Mouse (Mus musculus): ENCODE results near the gene Med13l.
"Not testable (repeated sequence)": the region's sequence is repeated elsewhere in the genome, so short reads cannot be mapped to it uniquely, and the experiment has no call there.

The Med13l gene

GRCm38 (mm10) chr5:118627630-118628029 lies 67.2 kb downstream of the Med13l start:
- in situ Hi-C loops (cut with MboI, MseI) = no loop called here

GRCm38 (mm10) chr5:118628211-118628610 lies 67.7 kb downstream of the Med13l start:
- in situ Hi-C loops (cut with MboI, MseI) = no loop called here

GRCm38 (mm10) chr5:118632346-118632745 lies 71.9 kb downstream of the Med13l start:
- in situ Hi-C loops (cut with MboI, MseI) = loop anchor here (5.0 kb wide), 1 partner anchor 35 kb away; no protein-coding TSS in a partner anchor

DNA sequence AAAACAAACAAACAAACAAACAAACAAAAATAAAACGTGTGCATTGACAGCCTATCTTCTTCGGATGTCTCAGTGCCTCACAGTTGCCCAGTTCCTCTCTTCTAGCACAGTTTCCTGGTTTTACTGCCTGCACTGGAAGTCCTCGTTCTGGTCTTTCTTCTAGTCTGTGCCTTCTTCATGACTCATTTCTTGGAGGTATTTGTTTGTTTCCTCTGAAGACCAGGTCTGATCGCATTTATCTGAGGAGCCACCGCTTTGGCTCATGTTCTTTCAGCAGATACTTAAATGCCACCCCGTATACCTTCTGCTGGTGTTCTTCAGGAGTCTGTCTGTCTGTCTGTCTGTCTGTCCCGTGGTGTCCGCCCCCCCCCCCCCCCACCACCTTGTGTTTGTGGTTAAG lies 72.6 kb downstream of the Med13l start:
- in situ Hi-C loops (cut with MboI, MseI) = loop anchor here (5.0 kb wide), 1 partner anchor 34 kb away; no protein-coding TSS in a partner anchor

DNA sequence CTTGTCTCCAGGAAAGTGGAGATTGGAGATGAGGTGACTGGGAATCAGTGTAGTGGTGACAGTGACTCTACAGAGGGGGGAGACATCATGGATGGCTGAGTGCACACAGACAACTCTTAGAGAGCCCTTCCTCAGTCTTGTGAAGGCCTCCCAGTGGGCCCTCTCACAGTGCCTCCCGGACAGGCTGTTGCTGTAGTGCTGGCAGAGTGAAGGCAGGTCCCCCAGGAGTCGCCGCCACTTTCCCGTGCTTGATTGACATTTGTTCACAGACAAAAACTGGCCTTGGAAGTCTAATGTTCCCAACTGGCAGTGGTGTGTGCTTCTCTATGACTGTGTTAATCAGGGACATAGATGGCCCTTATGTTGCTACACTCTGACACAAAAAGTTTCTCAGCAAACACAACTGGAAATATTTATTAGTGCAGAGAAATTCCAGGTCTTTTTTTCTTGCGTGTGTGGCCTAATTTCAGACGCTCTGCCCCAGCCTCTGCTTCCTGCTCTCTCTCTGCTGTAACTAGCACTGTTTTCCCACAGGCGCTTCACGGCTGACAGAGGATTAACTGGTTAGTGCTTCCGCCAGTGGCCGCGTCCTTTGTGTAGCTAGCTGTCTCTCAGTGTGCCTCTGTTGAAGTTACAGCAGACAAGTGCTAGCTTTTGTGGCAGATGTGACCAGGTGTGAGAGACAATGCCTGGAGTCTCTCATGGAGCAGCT lies 75.2 kb downstream of the Med13l start:
- in situ Hi-C loops (cut with MboI, MseI) = no loop called here

DNA sequence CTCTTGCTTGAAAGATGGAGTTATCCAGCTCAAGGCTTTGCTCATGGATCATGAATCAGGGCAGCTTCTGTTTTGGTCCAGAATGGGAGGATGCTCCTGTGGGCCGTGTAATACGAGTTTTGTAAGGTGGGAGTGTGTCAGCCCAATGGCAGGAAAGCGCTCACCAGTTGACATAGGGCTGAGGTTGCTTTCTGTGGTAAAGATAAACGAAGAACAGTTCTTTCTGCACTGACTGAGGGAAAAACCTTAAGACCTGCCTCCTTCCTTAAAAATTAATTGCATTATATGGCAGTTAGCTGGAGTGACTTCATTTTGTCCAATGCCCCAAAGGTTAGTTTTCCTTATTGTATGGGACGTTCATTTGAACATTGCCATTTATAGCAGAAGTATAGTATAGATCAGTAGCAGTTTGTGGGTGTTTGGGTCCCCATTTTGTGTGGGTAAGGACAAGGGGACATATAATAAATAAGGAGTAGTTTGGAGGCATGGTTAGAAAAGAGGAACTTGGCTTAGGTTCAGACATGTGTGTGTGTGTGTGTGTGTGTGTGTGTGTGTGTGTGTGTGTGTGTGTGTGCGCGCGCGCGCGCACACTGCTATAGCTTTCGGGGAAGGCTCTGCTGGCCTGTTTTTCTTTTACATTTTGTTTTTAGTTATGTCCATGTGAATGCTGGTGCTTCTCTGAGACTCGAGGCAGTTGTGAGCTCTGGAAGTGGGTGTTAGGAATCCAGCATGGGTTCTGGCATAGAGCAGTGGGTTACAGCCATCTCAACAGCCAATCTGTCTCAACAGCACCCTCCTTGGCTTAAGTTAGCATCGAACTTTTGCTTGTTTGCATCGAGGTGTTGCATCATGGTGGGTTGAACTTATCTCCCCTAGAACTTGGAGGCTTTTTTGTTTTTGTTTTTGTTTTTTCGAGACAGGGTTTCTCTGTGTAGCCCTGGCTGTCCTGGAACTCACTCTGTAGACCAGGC lies 76.2 kb downstream of the Med13l start:
- in situ Hi-C loops (cut with MboI, MseI) = no loop called here

DNA sequence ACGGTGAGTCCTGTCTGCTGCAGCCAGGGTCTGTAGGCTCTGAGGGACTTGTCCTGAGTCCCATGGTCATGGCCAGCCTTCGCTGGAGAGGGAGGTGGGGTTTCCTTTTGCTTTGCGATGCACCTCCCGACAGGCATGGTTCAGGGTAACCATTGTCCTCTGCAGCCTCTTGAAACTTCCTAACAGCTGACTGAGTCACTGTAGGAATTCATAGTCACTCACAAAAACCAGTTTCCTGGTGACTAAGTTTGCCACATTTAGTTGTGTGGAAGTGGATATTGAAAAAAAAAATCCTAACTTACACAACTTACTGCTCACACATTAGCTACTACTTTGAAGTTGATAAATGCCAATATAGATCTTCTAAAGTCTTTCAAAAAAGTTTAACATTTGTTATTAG lies 77.5 kb downstream of the Med13l start:
- in situ Hi-C loops (cut with MboI, MseI) = no loop called here

GRCm38 (mm10) chr5:118638534-118639109 lies 78.1 kb downstream of the Med13l start:
- in situ Hi-C loops (cut with MboI, MseI) = no loop called here

DNA sequence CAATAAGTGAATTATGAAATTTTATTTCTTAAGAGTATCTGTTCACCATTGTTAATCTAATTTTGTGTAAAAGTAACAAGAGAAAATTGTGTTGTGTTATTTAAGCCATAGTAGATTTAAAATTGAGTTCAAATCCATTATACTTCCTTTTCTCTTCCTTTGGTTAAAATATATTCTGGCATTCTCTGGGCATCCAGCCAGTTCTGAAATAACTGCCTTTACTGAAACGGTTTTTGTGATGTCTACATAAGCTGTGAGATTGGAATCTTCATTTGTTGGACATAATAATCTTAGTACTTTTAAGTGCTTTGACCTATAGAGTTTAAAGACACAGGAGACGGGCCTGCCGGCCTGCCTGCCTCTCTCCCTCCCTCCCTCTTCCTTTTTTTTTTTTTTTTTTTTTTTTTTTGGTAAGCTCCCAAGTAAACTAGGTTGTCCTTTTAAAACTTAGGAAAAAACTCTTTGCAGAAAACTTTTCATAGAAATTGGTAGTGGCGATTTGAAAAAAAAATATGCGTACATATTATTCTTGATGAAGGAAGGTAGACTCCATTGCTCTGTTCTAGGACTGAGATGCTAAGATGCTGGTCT lies 78.7 kb downstream of the Med13l start:
- in situ Hi-C loops (cut with MboI, MseI) = no loop called here

GRCm38 (mm10) chr5:118644041-118644440 lies 83.6 kb downstream of the Med13l start:
- in situ Hi-C loops (cut with MboI, MseI) = no loop called here

- in situ Hi-C loops (cut with MboI, MseI) = no loop called here
Measured at GRCm38 (mm10) chr5:118644511-118644910, 84.0 kb downstream of the Med13l start.

DNA sequence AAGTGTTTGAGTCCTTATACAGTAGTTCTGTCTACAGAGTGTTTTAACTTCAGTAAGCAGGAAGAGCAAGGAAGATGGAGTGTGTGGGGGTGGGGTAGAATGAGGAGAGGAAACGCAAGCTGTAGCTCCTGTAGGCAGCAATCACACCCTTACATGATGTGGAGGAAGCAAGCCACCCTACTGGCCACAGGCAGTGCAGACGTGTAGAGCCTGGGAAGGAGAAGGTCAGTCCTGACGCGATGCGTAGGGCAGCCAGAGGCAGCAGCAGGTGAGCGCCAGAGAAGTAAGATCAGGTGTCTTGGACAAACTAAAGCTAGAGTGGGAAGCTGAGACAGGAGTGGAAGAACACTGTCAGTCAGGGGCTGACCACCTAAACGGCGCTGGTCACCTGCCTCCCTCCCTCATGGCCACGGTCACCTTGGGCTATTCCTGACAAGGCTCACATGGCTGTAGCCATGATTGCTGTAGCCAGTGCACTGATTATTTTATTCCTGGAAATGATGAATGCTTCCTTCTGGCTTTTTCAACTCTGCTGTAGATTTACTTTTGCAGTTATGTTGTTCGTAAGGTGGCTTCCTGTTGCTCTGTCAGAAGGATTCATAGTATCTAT lies 84.8 kb downstream of the Med13l start:
- in situ Hi-C loops (cut with MboI, MseI) = no loop called here

GRCm38 (mm10) chr5:118646897-118647296 lies 86.4 kb downstream of the Med13l start:
- in situ Hi-C loops (cut with MboI, MseI) = no loop called here

- in situ Hi-C loops (cut with MboI, MseI) = no loop called here
Measured at GRCm38 (mm10) chr5:118647384-118647783, 86.9 kb downstream of the Med13l start.

DNA sequence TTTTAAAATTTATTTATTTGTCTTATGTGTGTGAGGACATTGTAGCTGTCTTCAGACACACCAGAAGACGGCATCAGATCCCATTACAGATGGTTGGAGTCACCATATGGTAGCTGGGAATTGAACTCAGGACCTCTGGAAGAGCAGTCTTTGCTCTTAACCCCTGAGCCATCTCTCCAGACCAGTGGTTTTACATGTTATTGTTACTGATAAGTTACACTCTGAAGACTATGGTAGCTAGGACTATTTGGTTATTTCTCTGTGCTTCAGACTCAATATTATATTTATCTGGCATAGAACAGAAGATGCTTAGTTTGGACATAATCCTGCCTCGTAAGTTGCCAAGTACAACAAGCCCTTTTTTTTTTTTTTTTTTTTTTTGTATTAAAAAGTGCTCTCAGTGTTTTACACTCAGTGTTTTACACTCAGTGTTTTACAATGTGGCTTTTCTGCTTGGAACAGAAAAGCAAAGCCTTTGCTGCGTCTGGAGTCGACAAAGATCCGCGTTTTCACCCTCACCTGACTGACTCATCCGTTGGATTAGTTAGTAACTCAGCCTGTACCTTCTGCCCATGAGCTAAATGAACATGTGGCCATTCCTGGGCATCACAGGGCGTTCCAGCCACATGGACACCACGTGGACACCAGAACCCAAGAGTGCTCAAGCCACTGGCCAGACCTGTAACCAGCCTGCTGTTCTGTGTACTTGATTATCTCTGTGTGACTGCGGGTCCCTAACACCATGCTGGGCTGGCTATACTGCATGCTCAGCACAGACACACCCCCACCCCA lies 88.9 kb downstream of the Med13l start:
- in situ Hi-C loops (cut with MboI, MseI) = no loop called here

DNA sequence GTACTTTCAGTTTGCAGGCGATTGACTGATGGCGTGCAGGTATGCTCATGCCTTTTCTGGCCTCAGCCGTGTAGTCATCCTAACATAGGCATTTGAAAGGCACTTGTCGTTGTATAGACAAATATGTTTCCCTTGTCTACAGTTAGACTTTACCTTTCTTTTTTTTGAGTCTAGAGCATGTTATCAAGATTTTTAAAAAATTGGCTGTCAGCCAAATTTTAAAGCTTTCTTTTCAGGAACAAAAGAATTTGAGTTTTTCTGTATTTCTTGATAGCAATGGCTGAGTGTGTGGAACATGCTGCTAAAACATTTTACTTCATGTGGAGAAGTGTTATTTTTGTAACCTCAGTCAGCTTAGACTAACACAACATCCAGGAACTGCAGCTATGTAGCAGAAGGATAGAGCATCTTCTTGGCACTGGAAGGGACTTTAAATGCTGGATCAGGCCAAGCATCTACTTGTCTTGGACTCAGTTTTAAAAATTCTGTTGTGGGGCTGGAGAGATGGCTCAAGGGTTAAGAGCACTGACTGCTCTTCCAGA lies 89.6 kb downstream of the Med13l start:
- in situ Hi-C loops (cut with MboI, MseI) = no loop called here

GRCm38 (mm10) chr5:118650746-118651145 lies 90.3 kb downstream of the Med13l start:
- in situ Hi-C loops (cut with MboI, MseI) = no loop called here

DNA sequence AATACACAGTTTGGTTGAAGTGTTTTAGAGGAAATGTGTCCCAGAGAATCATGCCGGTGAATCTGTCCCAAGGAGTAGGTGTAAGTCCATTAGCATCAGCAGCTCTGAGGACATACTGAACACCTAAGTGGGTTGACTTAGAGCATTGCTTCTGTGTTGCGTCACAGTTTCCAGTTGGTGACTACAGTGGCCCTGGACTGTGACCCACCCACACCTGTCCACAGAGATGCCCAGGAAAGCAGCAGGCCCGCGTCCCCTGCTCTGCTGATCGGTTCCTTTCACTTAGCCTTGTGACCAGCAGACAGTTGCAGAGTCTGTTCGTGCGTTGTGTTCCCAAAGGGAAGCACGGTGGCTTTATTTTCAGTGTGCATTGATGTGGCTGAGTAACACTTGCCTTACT lies 92.1 kb downstream of the Med13l start:
- in situ Hi-C loops (cut with MboI, MseI) = no loop called here

- in situ Hi-C loops (cut with MboI, MseI) = not testable (repeated sequence)
Measured at GRCm38 (mm10) chr5:118653119-118653518, 92.6 kb downstream of the Med13l start.

DNA sequence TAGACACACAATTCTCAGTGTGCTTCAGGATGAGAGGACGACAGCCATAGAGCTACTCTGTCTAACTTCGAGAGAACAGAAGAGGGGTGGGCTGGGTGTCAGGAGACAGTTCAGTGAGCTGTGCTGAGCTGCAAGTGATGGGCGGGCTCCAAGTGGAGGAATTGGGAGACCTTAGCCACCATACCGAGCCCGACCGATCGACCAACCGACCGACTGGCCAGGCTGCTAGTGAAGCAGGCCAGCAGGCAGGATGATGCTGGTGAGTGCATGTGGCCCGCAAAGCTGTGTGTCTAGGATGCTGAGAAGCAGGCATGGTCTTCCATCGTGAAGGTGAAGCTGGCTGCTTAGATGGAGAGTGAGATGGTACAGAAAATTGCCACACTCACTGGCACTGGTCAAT lies 94.1 kb downstream of the Med13l start:
- in situ Hi-C loops (cut with MboI, MseI) = no loop called here

All from T-helper 1 cell (primary cell).